Mouse (Mus musculus) kidney, embryonic 14.5 days (tissue): Measurements from ENCODE around the gene Cryba2. TPM values are rescaled to one million over a fixed set of nuclear protein-coding genes. Genes with fewer than 3 reads are reported as not detected.
A peak's percentile ranks its signal among the peaks of the same experiment; 100 is the strongest.

Experiments
- ATAC-seq: fragments of 200-750 bp; cut with Nextera tagmentation; 2 replicates; pipeline ENCODE4 v1.8.0; 2017; ENCODE audit warnings: moderate number of reproducible peaks, mild to moderate bottlenecking, moderate TSS enrichment, moderate library complexity; ENCODE audit not compliant: low FRiP score, low TSS enrichment
- H3K27ac ChIP-seq: fragments of 300-500 bp; sonication (generic); 2 replicates; pipeline ENCODE4 v1.5.1; 2014; ENCODE audit warnings: low read depth, mild to moderate bottlenecking, low read length, moderate library complexity, mixed read lengths
- H3K27me3 ChIP-seq: fragments of 300-500 bp; sonication (generic); 2 replicates; pipeline ENCODE4 v1.6.1; 2014; ENCODE audit warnings: mild to moderate bottlenecking, low read length; ENCODE audit not compliant: control insufficient read depth, insufficient read depth
- H3K36me3 ChIP-seq: fragments of 300-500 bp; sonication (generic); 2 replicates; pipeline ENCODE4 v1.6.1; 2014; ENCODE audit warnings: low read length, mixed read lengths; ENCODE audit not compliant: control insufficient read depth, insufficient read depth
- H3K4me1 ChIP-seq: fragments of 300-500 bp; sonication (generic); 2 replicates; pipeline ENCODE4 v1.6.1; 2014; ENCODE audit warnings: low read length, mixed read lengths; ENCODE audit not compliant: control insufficient read depth, insufficient read depth
- H3K4me2 ChIP-seq: fragments of 300-500 bp; sonication (generic); replicated peaks from 2 replicates; pipeline ENCODE4 v1.6.1; 2014; ENCODE audit warnings: low read depth, mild to moderate bottlenecking, low read length
- H3K4me3 ChIP-seq: fragments of 300-500 bp; sonication (generic); 2 replicates; pipeline ENCODE4 v1.5.1; 2014; ENCODE audit warnings: mild to moderate bottlenecking, low read length
- H3K9ac ChIP-seq: fragments of 300-500 bp; sonication (generic); 2 replicates; pipeline ENCODE4 v1.6.1; 2014; ENCODE audit warnings: low read depth, mild to moderate bottlenecking, low read length, moderate library complexity
- H3K9me3 ChIP-seq: fragments of 300-500 bp; sonication (generic); 2 replicates; pipeline ENCODE4 v1.6.1; 2016; ENCODE audit warnings: low read length; ENCODE audit not compliant: control insufficient read depth
- WGBS: fragments of 180-500 bp; shearing (Covaris S2); extraction: QIAGEN DNeasy Blood & Tissue Kit; methylation state at CpG from one replicate; pipeline ENCODE4 v1.1.7; 2014; 5-methylcytosine and 5-hydroxymethylcytosine counted together
- polyA plus RNA-seq: library from polyadenylated mRNA; unstranded; fragments of >200 nt; fragmentation: Nextera tagmentation; extraction: Ambion mirVana; gene quantifications from 2 replicates; pipeline ENCODE4 v1.2.1, GENCODE M21; 2014

The Cryba2 gene
- not detected in 2 replicates for polyA plus RNA-seq

- 3% methylated on average over 25 of the region's 25 CpGs for WGBS
- peak within 1 kb of the TSS; percentile 26 for H3K4me2 ChIP-seq
- no peaks in the 10 kb centered on the region for H3K36me3 ChIP-seq
- ATAC-seq: peak; percentile 32; the same call in 1 of the 2 replicates
- H3K4me1 ChIP-seq: 0 out of 2 replicates have a peak, but pooled peaks cover 5% of the 10 kb centered on the region
- H3K4me3 ChIP-seq: no peak within 1 kb of the TSS
- H3K9me3 ChIP-seq: no peaks in the 10 kb centered on the region
- peaks cover 90% of the 10 kb centered on the region for H3K27me3 ChIP-seq
- no peak within 1 kb of the TSS for H3K9ac ChIP-seq
- no peak within 1 kb of the TSS for H3K27ac ChIP-seq
Measured at GRCm38 (mm10) chr1:74893134-74893855, at the start of gene Cryba2. TSS of gene Cryba2 (minus strand) at chr1:74893143.

- Histone ChIP-seq H3K4me2 (no peak overlapping the region), H3K27me3 (peaks cover 45% of the 10 kb centered on the region), H3K4me1 (no peaks in the 10 kb centered on the region), H3K27ac (no peak overlapping the region), H3K9ac (no peak overlapping the region), H3K36me3 (no peaks in the 10 kb centered on the region), H3K9me3 (no peaks in the 10 kb centered on the region), H3K4me3 (no peak overlapping the region)
- no peak for ATAC-seq
- WGBS: 66% methylated on average over 12 of the region's 12 CpGs
Measured at GRCm38 (mm10) chr1:74941651-74942360, 48.9 kb upstream of the Cryba2 start.

GRCm38 (mm10) chr1:74939762-74940161 is 46.8 kb upstream of the Cryba2 start:
- Histone ChIP-seq H3K4me1 (no peaks in the 10 kb centered on the region), H3K27me3 (peaks cover 34% of the 10 kb centered on the region), H3K4me3 (no peak overlapping the region), H3K4me2 (no peak overlapping the region), H3K9me3 (no peaks in the 10 kb centered on the region), H3K27ac (no peak overlapping the region), H3K36me3 (no peaks in the 10 kb centered on the region), H3K9ac (no peak overlapping the region)
- no peak for ATAC-seq
- WGBS: 7% methylated on average over 3 of the region's 3 CpGs

- H3K9me3 ChIP-seq: no peaks in the 10 kb centered on the region
- H3K4me1 ChIP-seq: no peaks in the 10 kb centered on the region
- H3K27ac ChIP-seq: no peak overlapping the region
- peaks cover 37% of the 10 kb centered on the region for H3K27me3 ChIP-seq
- H3K4me2 ChIP-seq: no peak overlapping the region
- no peak overlapping the region for H3K4me3 ChIP-seq
- no peaks in the 10 kb centered on the region for H3K36me3 ChIP-seq
- 50% methylated on average over 12 of the region's 12 CpGs for WGBS
- H3K9ac ChIP-seq: no peak overlapping the region
- no peak for ATAC-seq
Measured at GRCm38 (mm10) chr1:74936221-74936830, 43.4 kb upstream of the Cryba2 start.

GRCm38 (mm10) chr1:74935402-74935801 is 42.5 kb upstream of the Cryba2 start, which contains the start of gene Cfap65:
TSS of gene Cfap65 (minus strand) at chr1:74935599.
- Histone ChIP-seq H3K4me1 (no peaks in the 10 kb centered on the region), H3K4me2 (no peak within 1 kb of the TSS; the same call in 1 of the 2 replicates), H3K9me3 (no peaks in the 10 kb centered on the region), H3K4me3 (peak within 1 kb of the TSS; percentile 15; the same call in 1 of the 2 replicates), H3K9ac (no peak within 1 kb of the TSS), H3K27me3 (peaks cover 36% of the 10 kb centered on the region), H3K27ac (no peak within 1 kb of the TSS), H3K36me3 (no peaks in the 10 kb centered on the region)
- WGBS: 2% methylated on average over 18 of the region's 18 CpGs
- ATAC-seq: no peak

GRCm38 (mm10) chr1:74927621-74928296 is 34.8 kb upstream of the Cryba2 start:
- 74% methylated on average over 9 of the region's 9 CpGs for WGBS
- H3K4me3 ChIP-seq: no peak overlapping the region
- H3K27me3 ChIP-seq: peaks cover 6% of the 10 kb centered on the region; the same call in 1 of the 2 replicates
- no peaks in the 10 kb centered on the region for H3K4me1 ChIP-seq
- no peak overlapping the region for H3K9ac ChIP-seq
- no peak overlapping the region for H3K27ac ChIP-seq
- H3K36me3 ChIP-seq: no peaks in the 10 kb centered on the region
- no peaks in the 10 kb centered on the region for H3K9me3 ChIP-seq
- no peak for ATAC-seq
- H3K4me2 ChIP-seq: no peak overlapping the region

- H3K4me3 ChIP-seq: no peak overlapping the region
- H3K4me2 ChIP-seq: no peak overlapping the region
- H3K27me3 ChIP-seq: 0 out of 2 replicates have a peak, but pooled peaks cover 5% of the 10 kb centered on the region
- H3K9me3 ChIP-seq: no peaks in the 10 kb centered on the region
- H3K27ac ChIP-seq: no peak overlapping the region
- H3K36me3 ChIP-seq: no peaks in the 10 kb centered on the region
- H3K9ac ChIP-seq: no peak overlapping the region
- WGBS: 29% methylated on average over 6 of the region's 6 CpGs
- no peaks in the 10 kb centered on the region for H3K4me1 ChIP-seq
- no peak for ATAC-seq
Measured at GRCm38 (mm10) chr1:74926721-74927120, 33.8 kb upstream of the Cryba2 start.

- no peaks in the 10 kb centered on the region for H3K36me3 ChIP-seq
- no peaks in the 10 kb centered on the region for H3K9me3 ChIP-seq
- no peak overlapping the region for H3K4me3 ChIP-seq
- H3K27me3 ChIP-seq: 0 out of 2 replicates have a peak, but pooled peaks cover 5% of the 10 kb centered on the region
- H3K4me2 ChIP-seq: no peak overlapping the region
- H3K4me1 ChIP-seq: no peaks in the 10 kb centered on the region
- no peak overlapping the region for H3K9ac ChIP-seq
- no peak overlapping the region for H3K27ac ChIP-seq
- ATAC-seq: no peak
- 67% methylated on average over 4 of the region's 4 CpGs for WGBS
Measured at GRCm38 (mm10) chr1:74924464-74924863, 31.5 kb upstream of the Cryba2 start.
